Mouse (Mus musculus): ENCODE data around the gene Atp1b2.

- TF ChIP-seq CTCF (IDR thresholded peaks at IDR 0.05; ENCODE audit: low read depth, low read length) (no peak), POLR2A (IDR thresholded peaks at IDR 0.05; ENCODE audit: borderline replicate concordance, low read depth, low read length) (peak; percentile 78; the same call in 1 of the 2 replicates)
Observed at GRCm38 (mm10) chr11:69580091-69580514, 25.6 kb downstream of the Atp1b2 start, which contains the start of the genes Wrap53 and Trp53.

All from bone marrow macrophage, adult 2 months (primary cell).